Mouse (Mus musculus) adipose tissue, adult 10 weeks (tissue): ENCODE results near the gene Ubqlnl. TPM values are rescaled to one million over a fixed set of nuclear protein-coding genes. Genes with fewer than 3 reads are reported as not detected.

ENCODE experiments used
- polyA plus RNA-seq: library from polyadenylated mRNA; stranded (reverse); fragments of 350-450 nt; fragmentation: Illumina TruSeq; extraction: RNeasy Lipid Tissue Mini Kit (QIAGEN cat#74804); gene quantifications from one replicate; pipeline ENCODE4 v1.2.3, GENCODE M21; 2014; ENCODE audit warnings: low read depth, low replicate concordance

The Ubqlnl gene
- polyA plus RNA-seq = 6.5 TPM

DNA sequence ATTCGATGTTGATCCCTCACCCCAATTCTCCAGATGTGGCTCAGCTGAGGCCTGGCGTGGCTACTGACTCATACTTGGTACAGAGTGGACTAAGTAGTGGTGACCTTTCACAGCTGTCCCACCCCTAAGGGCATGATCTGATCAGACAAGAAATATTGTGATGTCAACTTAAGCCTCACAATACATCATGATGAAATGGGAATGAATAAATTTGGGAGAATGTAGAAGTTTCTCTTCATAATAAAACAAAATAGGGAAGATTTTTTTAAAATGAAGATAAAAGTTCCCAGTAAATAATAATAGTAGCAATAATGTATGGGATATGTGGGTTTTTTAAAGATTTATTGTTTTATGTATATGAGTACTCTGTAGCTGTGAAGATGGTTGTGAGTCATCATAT lies at the start of gene Ubqlnl:
Ubqlnl (minus strand) TSS at position 101 of the 400 bp plus-strand sequence.

DNA sequence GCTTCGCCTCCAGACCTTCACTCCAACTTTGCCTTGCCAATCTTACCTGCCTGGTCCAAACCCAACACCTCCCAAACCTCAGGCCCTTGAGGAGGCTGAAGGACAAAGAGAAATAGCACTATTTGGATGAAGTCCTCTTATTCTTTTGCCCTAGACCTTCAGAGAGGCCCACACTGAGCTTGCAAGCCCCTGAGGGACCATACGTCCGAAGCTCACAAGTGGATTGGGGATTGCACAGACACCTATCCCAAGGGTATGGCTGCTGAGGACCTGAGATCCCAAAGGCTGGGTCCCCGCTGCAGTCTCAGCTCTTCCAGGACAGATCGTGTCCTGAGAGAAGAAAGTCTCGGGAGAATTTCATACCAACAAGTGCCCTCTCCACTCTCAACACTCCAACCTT lies 45.5 kb upstream of the Ubqlnl start, which contains the start of gene Olfr649:
Olfr649 (minus strand) TSS at position 101 of the 400 bp plus-strand sequence.

DNA sequence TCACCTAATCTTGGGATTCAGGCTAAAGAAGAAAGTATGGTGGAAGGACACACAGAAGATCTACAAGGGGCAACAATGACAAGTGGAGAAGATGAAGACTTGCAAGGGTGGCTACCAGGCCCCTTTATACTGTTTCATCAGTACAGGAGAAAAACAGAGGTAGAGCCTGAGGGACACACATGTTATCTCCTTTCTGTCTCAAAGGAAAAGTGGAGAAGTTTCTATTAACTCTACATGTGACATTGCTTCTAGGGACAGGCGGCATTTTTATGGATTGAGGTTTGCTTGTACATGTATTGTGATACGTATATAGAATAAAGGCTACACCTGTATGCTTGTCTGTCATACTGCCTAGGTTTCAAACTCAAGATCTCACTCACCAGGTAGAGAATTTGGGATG lies 32.9 kb upstream of the Ubqlnl start, which contains the start of gene Olfr648:
Olfr648 (minus strand) TSS at position 101 of the 400 bp plus-strand sequence.

DNA sequence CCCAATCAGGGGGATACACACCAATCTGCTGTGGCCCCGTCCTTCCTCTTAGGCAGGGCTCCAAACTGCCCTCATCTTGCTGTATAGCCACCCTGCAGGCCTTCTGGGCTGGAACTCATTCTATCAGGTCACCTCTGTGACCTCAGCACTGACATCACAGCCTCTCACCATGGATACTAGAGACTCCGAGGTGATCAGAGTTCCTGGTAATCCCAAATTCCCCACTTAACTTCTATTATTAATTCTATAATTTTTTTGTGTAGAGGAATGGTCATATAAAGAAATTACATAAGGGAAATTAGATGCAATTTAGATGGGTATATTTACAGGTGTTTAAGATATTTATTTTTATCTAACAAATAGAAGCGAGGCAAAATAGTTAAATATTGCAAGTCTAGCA lies 7.2 kb downstream of the Ubqlnl start, which contains the start of gene Ubqln3:
Ubqln3 (minus strand) TSS at position 101 of the 400 bp plus-strand sequence.

DNA sequence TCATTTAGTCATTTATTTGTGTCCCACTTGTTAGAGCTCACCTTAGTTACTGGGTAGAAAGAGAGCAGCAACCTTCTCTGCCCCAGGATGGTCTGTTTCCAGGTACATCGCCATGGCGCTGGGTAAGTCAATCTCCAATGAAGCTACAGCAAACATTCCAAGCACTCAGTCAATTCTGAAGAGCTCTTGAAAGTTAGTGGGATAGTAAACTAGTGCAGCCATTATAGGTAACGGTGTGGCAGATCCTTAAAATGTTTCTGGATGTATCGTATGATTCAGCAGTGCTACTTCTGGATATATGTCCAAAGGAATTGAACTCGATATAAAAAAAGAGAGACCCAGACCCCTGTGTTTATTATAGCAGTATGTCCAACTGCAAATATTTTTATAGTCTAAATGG lies 13.1 kb downstream of the Ubqlnl start, which contains the start of gene Olfr643:
Olfr643 (minus strand) TSS at position 101 of the 400 bp plus-strand sequence.

DNA sequence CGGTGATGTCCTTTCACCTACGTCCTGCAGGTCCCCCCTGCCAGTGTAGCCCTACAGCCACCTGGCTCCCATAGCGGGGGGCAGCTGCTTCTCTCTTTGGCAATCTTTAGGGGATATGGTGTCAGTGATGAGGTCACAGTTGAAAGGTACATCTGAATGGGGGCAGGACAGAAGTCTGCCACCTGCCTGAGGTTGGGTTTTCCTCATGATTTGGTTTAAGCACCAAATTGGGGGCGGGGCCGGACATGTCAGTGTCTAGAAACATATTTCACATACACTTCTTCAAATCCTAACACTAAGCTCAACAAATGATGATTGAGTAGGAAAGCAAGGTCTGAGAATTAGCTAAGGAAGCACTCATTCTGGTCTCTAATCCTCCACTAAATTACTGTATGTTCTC lies 20.6 kb downstream of the Ubqlnl start, which contains the start of gene Ubqln5:
Ubqln5 (minus strand) TSS at position 101 of the 400 bp plus-strand sequence.

DNA sequence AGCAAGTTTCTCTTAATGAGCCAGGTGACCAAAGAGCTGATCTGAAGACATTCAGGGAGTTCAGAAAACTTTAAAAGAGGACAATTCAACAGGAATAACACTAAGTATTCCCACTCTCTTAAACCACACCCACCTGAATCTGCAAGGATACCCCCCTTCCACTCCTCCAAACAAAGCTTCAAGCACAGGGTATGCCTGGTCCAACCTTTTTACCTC lies 45.7 kb downstream of the Ubqlnl start, which contains the start of gene Olfr646:
Olfr646 (plus strand) TSS at position 117 of the 216 bp plus-strand sequence.

Other genes starting within 250 kb of the Ubqlnl start
- gene Olfr65, start 247.1 kb downstream of the Ubqlnl start, polyA plus RNA-seq = not detected
- gene Olfr631, start 221.7 kb downstream of the Ubqlnl start, polyA plus RNA-seq = not detected
- gene Olfr632, start 216.2 kb downstream of the Ubqlnl start, polyA plus RNA-seq = not detected
- not detected for gene Olfr633, start 206.1 kb downstream of the Ubqlnl start, polyA plus RNA-seq
- gene Olfr635, start 179.4 kb downstream of the Ubqlnl start, polyA plus RNA-seq = not detected
- gene Olfr638, start 151.8 kb downstream of the Ubqlnl start, polyA plus RNA-seq = not detected
- gene Olfr639, start 133.3 kb downstream of the Ubqlnl start, polyA plus RNA-seq = not detected
- not detected for gene Olfr640, start 125.0 kb downstream of the Ubqlnl start, polyA plus RNA-seq
- not detected for gene Olfr641, start 115.1 kb downstream of the Ubqlnl start, polyA plus RNA-seq
- not detected for gene Olfr642, start 97.9 kb downstream of the Ubqlnl start, polyA plus RNA-seq
- not detected for gene 4930516K23Rik, start 89.1 kb downstream of the Ubqlnl start, polyA plus RNA-seq
- gene Olfr644, start 78.7 kb downstream of the Ubqlnl start, polyA plus RNA-seq = not detected
- not detected for gene Olfr645, start 65.1 kb downstream of the Ubqlnl start, polyA plus RNA-seq
- not detected for gene Olfr646, start 45.7 kb downstream of the Ubqlnl start, polyA plus RNA-seq
- 0.88 TPM for gene Ubqln5, start 20.7 kb downstream of the Ubqlnl start, polyA plus RNA-seq
- gene Olfr643, start 13.2 kb downstream of the Ubqlnl start, polyA plus RNA-seq = not detected
- gene Ubqln3, start 7.3 kb downstream of the Ubqlnl start, polyA plus RNA-seq = 7.9 TPM
- gene Olfm5, start 14.3 kb upstream of the Ubqlnl start, polyA plus RNA-seq = not detected
- not detected for gene Olfr648, start 32.8 kb upstream of the Ubqlnl start, polyA plus RNA-seq
- gene Olfr649, start 45.4 kb upstream of the Ubqlnl start, polyA plus RNA-seq = not detected
- 1.7 TPM for gene Trim6, start 68.2 kb upstream of the Ubqlnl start, polyA plus RNA-seq
- gene Trim34a, start 93.9 kb upstream of the Ubqlnl start, polyA plus RNA-seq = 11.9 TPM
- 2.4 TPM for gene Trim5, start 137.5 kb upstream of the Ubqlnl start, polyA plus RNA-seq
- gene Trim12a, start 164.9 kb upstream of the Ubqlnl start, polyA plus RNA-seq = 24.9 TPM
- 0.42 TPM for gene Trim34b, start 178.9 kb upstream of the Ubqlnl start, polyA plus RNA-seq
- 13.4 TPM for gene Trim12c, start 202.8 kb upstream of the Ubqlnl start, polyA plus RNA-seq
- gene Trim30b, start 219.3 kb upstream of the Ubqlnl start, polyA plus RNA-seq = 0.25 TPM